ENCODE assay signal across 13 mouse cellular contexts in the genomic region with DNA sequence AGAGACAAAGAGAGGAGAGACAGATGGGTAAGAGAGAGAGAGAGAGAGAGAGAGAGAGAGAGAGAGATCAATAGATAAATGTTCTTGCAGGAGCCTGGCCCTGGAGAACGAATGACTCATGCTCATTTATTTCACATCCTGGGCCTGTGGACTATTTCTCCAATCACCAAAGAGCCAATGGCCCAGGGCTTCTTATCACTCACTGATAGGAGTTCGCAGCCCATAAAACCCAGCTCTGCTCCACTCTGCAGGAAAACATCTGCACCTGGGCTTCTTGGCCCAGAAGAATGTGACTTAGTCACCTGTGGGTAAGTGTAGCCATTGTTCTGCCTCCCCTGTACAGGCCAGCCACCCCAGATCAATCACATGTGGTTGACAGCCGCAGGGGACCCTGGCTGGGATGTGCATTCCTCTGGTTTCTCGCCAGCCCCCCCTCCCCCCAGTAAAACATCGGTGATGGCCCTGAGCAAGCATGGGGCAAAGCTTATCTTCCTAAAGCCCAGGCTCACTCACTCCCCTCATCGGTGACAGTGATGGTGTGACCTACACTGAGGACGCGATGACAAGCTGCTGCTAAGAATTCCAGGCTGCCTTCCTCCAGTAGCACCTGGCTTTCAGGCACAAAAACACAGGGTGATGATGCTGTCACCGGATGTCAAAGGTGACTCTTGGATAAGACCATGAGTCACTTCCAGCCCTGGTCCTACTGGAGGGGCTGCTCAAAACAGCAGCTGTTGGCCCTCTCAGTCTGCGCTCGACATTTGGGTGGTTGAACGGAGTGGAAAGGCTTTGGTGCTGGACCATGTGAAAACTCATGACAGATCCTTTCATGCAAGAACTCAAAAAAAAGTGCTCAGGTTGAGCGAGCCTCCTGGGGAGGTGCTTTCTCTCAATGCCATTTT.
A peak's percentile ranks its signal among the peaks of the same experiment; 100 is the strongest.
DNase-seq lines count a peak whose midpoint lies in the region; ATAC-seq and TF ChIP-seq lines count a peak whose summit lies in the region.
"Had no signal": no experiment of that assay in that cellular context is flagged by ENCODE, and none has a peak within 500 bp of the region (broad histone marks: within the 10 kb centered on the region; RNA-seq: fewer than 3 reads in every experiment).

No protein-coding gene starts in this region.

- no peak for TF ChIP-seq CTCF in lung, embryonic 14.5 days (IDR thresholded peaks at IDR 0.05; ENCODE audit: low read depth)
- TF ChIP-seq CTCF in heart, postnatal 0 days (IDR thresholded peaks at IDR 0.05; ENCODE audit: low read depth), result no peak
- TF ChIP-seq CTCF in cerebellum, adult 2 months (IDR thresholded peaks at IDR 0.05; ENCODE audit: borderline replicate concordance, insufficient read depth, low read depth, low read length), result no peak

- no peak overlapping the region for H3K4me2 ChIP-seq in forebrain, embryonic 12.5 days
- H3K4me2 ChIP-seq in lung, embryonic 14.5 days, result no peak overlapping the region
- H3K4me2 ChIP-seq in heart, postnatal 0 days (ENCODE audit: low read depth, low read length), result no peak overlapping the region
- no peak overlapping the region for H3K4me2 ChIP-seq in stomach, embryonic 16.5 days (ENCODE audit: low read depth, low read length)
- H3K4me2 ChIP-seq: midbrain, embryonic 15.5 days had no signal

- no peak for DNase-seq in forebrain, embryonic 10.5 days (ENCODE audit: extremely low spot score, low spot score)
- peak; percentile 40 for DNase-seq in lung, embryonic 14.5 days
- no peak for DNase-seq in lung, postnatal 10 days
- DNase-seq in heart, postnatal 0 days (ENCODE audit: low spot score), result peak; percentile 31
- DNase-seq in right cerebral cortex, postnatal 4 days, result no peak
- DNase-seq in cerebellum, adult 2 months, result no peak
- DNase-seq: gastrocnemius, adult 2 months; lung, adult 18-20 months; spleen, adult 18-20 months had no signal

- H3K27ac ChIP-seq in forebrain, embryonic 10.5 days, result 0 out of 2 replicates have a peak overlapping the region, but pooled peaks have one; percentile 35
- H3K27ac ChIP-seq in forebrain, embryonic 12.5 days, result no peak overlapping the region
- peak overlapping the region; percentile 24; the same call in 1 of the 2 replicates for H3K27ac ChIP-seq in lung, embryonic 14.5 days (ENCODE audit: low read depth)
- no peak overlapping the region for H3K27ac ChIP-seq in heart, postnatal 0 days (ENCODE audit: low read depth)
- peak overlapping the region; percentile 14 for H3K27ac ChIP-seq in stomach, embryonic 16.5 days (ENCODE audit: low read length)
- H3K27ac ChIP-seq in cerebellum, adult 2 months (ENCODE audit: insufficient read depth, low read length), result no peak overlapping the region
- H3K27ac ChIP-seq: gastrocnemius, adult 2 months; midbrain, embryonic 15.5 days had no signal

- no peak for ATAC-seq in forebrain, embryonic 12.5 days (ENCODE audit: low FRiP score)
- ATAC-seq in lung, embryonic 14.5 days (ENCODE audit: insufficient read depth), result peak; percentile 18; the same call in 1 of the 2 replicates
- ATAC-seq in heart, postnatal 0 days (ENCODE audit: insufficient read depth, low read depth), result peak; percentile 55
- peak; percentile 75 for ATAC-seq in stomach, embryonic 16.5 days (ENCODE audit: insufficient read depth, low FRiP score)
- ATAC-seq: CD4-positive, CD25-positive, alpha-beta regulatory T cell, adult 4 months; midbrain, embryonic 15.5 days had no signal

- no peak overlapping the region for H3K4me3 ChIP-seq in forebrain, embryonic 10.5 days
- no peak overlapping the region for H3K4me3 ChIP-seq in forebrain, embryonic 12.5 days (replicated peaks)
- H3K4me3 ChIP-seq in lung, embryonic 14.5 days (ENCODE audit: low read depth, low read length), result no peak overlapping the region
- H3K4me3 ChIP-seq in heart, postnatal 0 days (ENCODE audit: low read depth, low read length), result no peak overlapping the region
- no peak overlapping the region for H3K4me3 ChIP-seq in stomach, embryonic 16.5 days (replicated peaks; ENCODE audit: low read length)
- H3K4me3 ChIP-seq in cerebellum, adult 2 months (replicated peaks; ENCODE audit: insufficient read depth, low read depth, low read length), result no peak overlapping the region
- H3K4me3 ChIP-seq: gastrocnemius, adult 2 months; midbrain, embryonic 15.5 days had no signal

- peaks cover 47% of the 10 kb centered on the region for H3K4me1 ChIP-seq in forebrain, embryonic 10.5 days
- H3K4me1 ChIP-seq in forebrain, embryonic 12.5 days, result peaks cover 16% of the 10 kb centered on the region
- peaks cover 31% of the 10 kb centered on the region for H3K4me1 ChIP-seq in lung, embryonic 14.5 days (ENCODE audit: insufficient read depth)
- H3K4me1 ChIP-seq in heart, postnatal 0 days (ENCODE audit: control insufficient read depth, insufficient read depth), result peaks cover 14% of the 10 kb centered on the region; the same call in 1 of the 2 replicates
- H3K4me1 ChIP-seq in stomach, embryonic 16.5 days (ENCODE audit: control insufficient read depth, insufficient read depth, low read length), result peaks cover 28% of the 10 kb centered on the region
- peaks cover 11% of the 10 kb centered on the region for H3K4me1 ChIP-seq in cerebellum, adult 2 months (ENCODE audit: control insufficient read depth, insufficient read depth, low read length)

- no peaks in the 10 kb centered on the region for H3K27me3 ChIP-seq in forebrain, embryonic 10.5 days (ENCODE audit: poor library complexity, severe bottlenecking)
- H3K27me3 ChIP-seq in forebrain, embryonic 12.5 days, result peaks cover 5% of the 10 kb centered on the region; the same call in 1 of the 2 replicates
- no peaks in the 10 kb centered on the region for H3K27me3 ChIP-seq in lung, embryonic 14.5 days (ENCODE audit: insufficient read depth, low read length)
- H3K27me3 ChIP-seq in heart, postnatal 0 days (ENCODE audit: control insufficient read depth, insufficient read depth, low read length), result no peaks in the 10 kb centered on the region
- no peaks in the 10 kb centered on the region for H3K27me3 ChIP-seq in stomach, embryonic 16.5 days (ENCODE audit: control insufficient read depth, insufficient read depth, low read length)
- no peaks in the 10 kb centered on the region for H3K27me3 ChIP-seq in cerebellum, adult 2 months (ENCODE audit: control insufficient read depth, insufficient read depth, low read length)
- H3K27me3 ChIP-seq: midbrain, embryonic 15.5 days had no signal

- no peak for TF ChIP-seq EP300 in heart, postnatal 0 days (IDR thresholded peaks at IDR 0.05; ENCODE audit: low read depth)

- H3K36me3 ChIP-seq in forebrain, embryonic 10.5 days (replicated peaks), result no peaks in the 10 kb centered on the region
- no peaks in the 10 kb centered on the region for H3K36me3 ChIP-seq in forebrain, embryonic 12.5 days (replicated peaks)
- no peaks in the 10 kb centered on the region for H3K36me3 ChIP-seq in lung, embryonic 14.5 days (ENCODE audit: insufficient read depth)
- no peaks in the 10 kb centered on the region for H3K36me3 ChIP-seq in heart, postnatal 0 days (replicated peaks; ENCODE audit: control insufficient read depth, insufficient read depth, low read length)
- no peaks in the 10 kb centered on the region for H3K36me3 ChIP-seq in stomach, embryonic 16.5 days (ENCODE audit: control insufficient read depth, insufficient read depth, low read length)
- H3K36me3 ChIP-seq: midbrain, embryonic 15.5 days had no signal

- 80% methylated on average over 13 of the region's 13 CpGs for WGBS in forebrain, embryonic 10.5 days
- 82% methylated on average over 13 of the region's 13 CpGs for WGBS in forebrain, embryonic 12.5 days
- WGBS in lung, embryonic 14.5 days, result 31% methylated on average over 13 of the region's 13 CpGs
- WGBS in heart, postnatal 0 days, result 17% methylated on average over 13 of the region's 13 CpGs
- 36% methylated on average over 13 of the region's 13 CpGs for WGBS in stomach, embryonic 16.5 days
- 79% methylated on average over 13 of the region's 13 CpGs for WGBS in cerebellum, adult 2 months

- H3K9me3 ChIP-seq in forebrain, embryonic 10.5 days, result no peaks in the 10 kb centered on the region
- H3K9me3 ChIP-seq in forebrain, embryonic 12.5 days, result no peaks in the 10 kb centered on the region
- H3K9me3 ChIP-seq in lung, embryonic 14.5 days (ENCODE audit: low read depth, low read length), result no peaks in the 10 kb centered on the region
- H3K9me3 ChIP-seq in heart, postnatal 0 days (replicated peaks; ENCODE audit: control insufficient read depth, low read length), result no peaks in the 10 kb centered on the region
- no peaks in the 10 kb centered on the region for H3K9me3 ChIP-seq in stomach, embryonic 16.5 days (replicated peaks; ENCODE audit: control insufficient read depth, low read length)
- H3K9me3 ChIP-seq: midbrain, embryonic 15.5 days had no signal

- no peak overlapping the region for H3K9ac ChIP-seq in forebrain, embryonic 12.5 days
- no peak overlapping the region for H3K9ac ChIP-seq in lung, embryonic 14.5 days
- H3K9ac ChIP-seq in heart, postnatal 0 days (replicated peaks; ENCODE audit: low read depth, low read length), result no peak overlapping the region
- no peak overlapping the region for H3K9ac ChIP-seq in stomach, embryonic 16.5 days (ENCODE audit: low read length)
- H3K9ac ChIP-seq: midbrain, embryonic 15.5 days had no signal

- TF ChIP-seq POLR2A in cerebellum, adult 2 months (IDR thresholded peaks at IDR 0.05; ENCODE audit: borderline replicate concordance, insufficient read depth, low read length), result no peak

Comparison
In these comparisons a context has a peak if more than half of its experiments do, and no peak if none do; other contexts are left out.
1. DNase-seq: peak in lung, embryonic 14.5 days (single experiment) and heart, postnatal 0 days (single experiment); none in forebrain, embryonic 10.5 days (single experiment), lung, postnatal 10 days (single experiment), right cerebral cortex, postnatal 4 days (single experiment) and cerebellum, adult 2 months (0 of 2).
2. H3K27ac ChIP-seq: peak in forebrain, embryonic 10.5 days (single experiment), lung, embryonic 14.5 days (single experiment) and stomach, embryonic 16.5 days (single experiment); none in forebrain, embryonic 12.5 days (single experiment), heart, postnatal 0 days (single experiment) and cerebellum, adult 2 months (single experiment).